Mouse (Mus musculus): ENCODE results near the gene Pum2. TPM values are rescaled to one million over a fixed set of nuclear protein-coding genes. Genes with fewer than 3 reads are reported as not detected.

The Pum2 gene
- polyA plus RNA-seq, 1 experiment from 2014 or later, result 39.7 TPM

DNA sequence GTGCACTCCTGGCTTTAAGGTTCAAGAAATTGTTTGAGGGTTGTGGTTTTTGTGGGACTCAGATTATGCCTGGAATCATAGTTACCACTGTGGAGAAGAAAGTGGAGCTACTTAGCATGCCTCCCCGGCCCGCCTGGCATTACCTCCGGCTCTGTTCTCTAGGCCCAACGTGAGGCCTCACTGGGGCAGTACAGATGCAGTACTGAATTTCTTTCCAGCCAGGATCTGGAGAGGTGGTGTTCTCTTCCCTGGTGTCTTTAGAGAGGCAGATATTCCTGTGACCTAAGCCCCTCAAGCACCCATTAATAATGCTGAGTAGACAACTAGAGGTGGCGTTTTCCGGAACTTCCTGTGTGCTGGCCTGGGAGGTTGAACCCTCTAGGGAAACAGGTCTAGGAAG lies 99.4 kb downstream of the Pum2 start:
- peaks cover 7 to 13% of the 10 kb centered on the region in 2 experiments; a peak in 3 of 4 replicates for H3K4me1 ChIP-seq (ENCODE audit: control insufficient read depth in 2 of 2, insufficient read depth in 2 of 2, low read length in 2 of 2)
- H3K9ac ChIP-seq (ENCODE audit: low read length), result peak overlapping the region; percentile 84; the same call in 1 of the 2 replicates
- no peaks in the 10 kb centered on the region for H3K9me3 ChIP-seq (ENCODE audit: control insufficient read depth, low read length)
- peak overlapping the region; percentile 67 to 78 for H3K4me3 ChIP-seq (ENCODE audit: control insufficient read depth in 1 of 2, insufficient read depth in 1 of 2, low read depth in 1 of 2, low read length in 2 of 2)
- no peak for ATAC-seq (ENCODE audit: insufficient number of reproducible peaks, insufficient read depth, low FRiP score, low read depth)
- WGBS, result 53% methylated on average over 6 of the region's 6 CpGs
- H3K4me2 ChIP-seq (ENCODE audit: low read length), result peak overlapping the region; percentile 92
- H3K36me3 ChIP-seq (ENCODE audit: control insufficient read depth, insufficient read depth, low read length), result no peaks in the 10 kb centered on the region
- H3K27me3 ChIP-seq (ENCODE audit: control insufficient read depth, insufficient read depth, low read length), result no peaks in the 10 kb centered on the region
- peak overlapping the region in 1 of 2 experiments; percentile 67; a peak in 1 of 4 replicates for H3K27ac ChIP-seq (replicated peaks in 1 of 2; ENCODE audit: control insufficient read depth in 1 of 2, insufficient read depth in 1 of 2, low read depth in 2 of 2, low read length in 2 of 2)

DNA sequence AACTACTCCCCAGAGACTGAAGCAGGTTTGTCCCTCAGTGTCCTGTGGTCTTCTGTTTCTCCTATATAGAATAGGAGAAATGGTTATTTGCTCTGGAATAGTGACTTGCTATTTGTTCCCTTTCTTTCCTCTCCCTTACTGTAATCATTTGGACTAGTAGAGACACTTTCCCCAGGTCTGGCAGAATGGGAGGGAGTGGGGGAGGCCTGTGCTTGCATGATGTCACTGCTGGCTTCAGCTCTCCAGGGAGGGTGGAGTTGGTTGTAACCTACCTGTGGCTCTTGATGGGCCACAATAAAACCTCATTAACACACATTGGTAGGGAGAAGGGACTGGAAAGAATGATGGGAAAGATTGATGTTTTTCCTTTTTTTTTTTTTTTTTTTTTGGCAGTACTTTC lies 100.2 kb downstream of the Pum2 start:
- H3K4me1 ChIP-seq (ENCODE audit: control insufficient read depth in 2 of 2, insufficient read depth in 2 of 2, low read length in 2 of 2), result peaks cover 7 to 13% of the 10 kb centered on the region in 2 experiments; a peak in 3 of 4 replicates
- no peaks in the 10 kb centered on the region for H3K27me3 ChIP-seq (ENCODE audit: control insufficient read depth, insufficient read depth, low read length)
- H3K9me3 ChIP-seq (ENCODE audit: control insufficient read depth, low read length), result no peaks in the 10 kb centered on the region
- H3K4me3 ChIP-seq (ENCODE audit: control insufficient read depth in 1 of 2, insufficient read depth in 1 of 2, low read depth in 1 of 2, low read length in 2 of 2), result no peak overlapping the region
- no peaks in the 10 kb centered on the region for H3K36me3 ChIP-seq (ENCODE audit: control insufficient read depth, insufficient read depth, low read length)
- no peak overlapping the region for H3K27ac ChIP-seq (replicated peaks in 1 of 2; ENCODE audit: control insufficient read depth in 1 of 2, insufficient read depth in 1 of 2, low read depth in 2 of 2, low read length in 2 of 2)
- no peak overlapping the region for H3K9ac ChIP-seq (ENCODE audit: low read length)
- ATAC-seq (ENCODE audit: insufficient number of reproducible peaks, insufficient read depth, low FRiP score, low read depth), result no peak
- H3K4me2 ChIP-seq (ENCODE audit: low read length), result no peak overlapping the region

DNA sequence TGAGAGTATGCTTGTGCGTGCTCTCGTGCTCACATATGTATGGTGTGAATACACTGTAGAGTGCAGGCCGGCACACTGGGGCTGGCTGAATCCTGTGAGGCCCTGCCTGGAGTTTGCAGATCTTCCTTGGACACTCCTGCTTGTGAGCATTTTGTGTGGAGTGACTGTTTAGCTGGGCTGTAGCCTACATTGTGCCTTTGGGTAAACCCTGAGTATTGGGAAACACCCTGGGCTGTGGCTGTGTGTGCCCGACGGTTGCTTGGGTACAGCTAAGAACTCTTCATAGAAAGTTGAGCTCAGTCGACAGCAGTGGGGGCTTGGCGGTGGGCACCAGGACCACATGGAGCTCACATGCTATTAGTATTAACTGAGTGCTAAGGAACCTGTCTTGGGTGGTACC lies 102.3 kb downstream of the Pum2 start:
- WGBS, result 89% methylated on average over 7 of the region's 7 CpGs
- H3K27ac ChIP-seq (replicated peaks in 1 of 2; ENCODE audit: control insufficient read depth in 1 of 2, insufficient read depth in 1 of 2, low read depth in 2 of 2, low read length in 2 of 2), result no peak overlapping the region
- H3K4me2 ChIP-seq (ENCODE audit: low read length), result no peak overlapping the region
- H3K9me3 ChIP-seq (ENCODE audit: control insufficient read depth, low read length), result no peaks in the 10 kb centered on the region
- ATAC-seq (ENCODE audit: insufficient number of reproducible peaks, insufficient read depth, low FRiP score, low read depth), result no peak
- no peak overlapping the region for H3K9ac ChIP-seq (ENCODE audit: low read length)
- peaks cover 8 to 15% of the 10 kb centered on the region in 2 experiments; a peak in 3 of 4 replicates for H3K4me1 ChIP-seq (ENCODE audit: control insufficient read depth in 2 of 2, insufficient read depth in 2 of 2, low read length in 2 of 2)
- H3K4me3 ChIP-seq (ENCODE audit: control insufficient read depth in 1 of 2, insufficient read depth in 1 of 2, low read depth in 1 of 2, low read length in 2 of 2), result no peak overlapping the region
- no peaks in the 10 kb centered on the region for H3K27me3 ChIP-seq (ENCODE audit: control insufficient read depth, insufficient read depth, low read length)
- no peaks in the 10 kb centered on the region for H3K36me3 ChIP-seq (ENCODE audit: control insufficient read depth, insufficient read depth, low read length)

DNA sequence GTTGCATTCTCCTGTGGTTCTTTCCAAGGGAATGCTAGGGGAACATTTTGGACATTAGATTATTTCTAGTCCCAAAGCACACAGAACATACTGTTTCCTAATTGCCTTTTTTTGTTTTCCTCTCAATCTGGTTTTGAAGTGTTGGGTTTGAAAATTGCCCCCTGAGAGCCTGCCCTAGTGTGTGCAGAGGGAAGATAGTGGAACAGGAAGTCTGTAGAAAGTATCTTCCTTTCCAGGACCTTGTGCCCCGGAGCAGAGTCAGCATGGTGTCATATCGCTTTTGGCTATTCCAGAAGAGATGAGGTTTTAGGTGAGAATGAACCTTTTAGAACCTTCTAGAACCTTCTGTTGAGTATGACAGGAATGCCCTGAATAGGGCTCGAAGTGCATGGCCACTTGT lies 102.8 kb downstream of the Pum2 start:
- ATAC-seq (ENCODE audit: insufficient number of reproducible peaks, insufficient read depth, low FRiP score, low read depth), result no peak
- no peak overlapping the region for H3K27ac ChIP-seq (replicated peaks in 1 of 2; ENCODE audit: control insufficient read depth in 1 of 2, insufficient read depth in 1 of 2, low read depth in 2 of 2, low read length in 2 of 2)
- no peak overlapping the region for H3K9ac ChIP-seq (ENCODE audit: low read length)
- H3K4me3 ChIP-seq (ENCODE audit: control insufficient read depth in 1 of 2, insufficient read depth in 1 of 2, low read depth in 1 of 2, low read length in 2 of 2), result no peak overlapping the region
- 69% methylated on average over 3 of the region's 3 CpGs for WGBS
- no peak overlapping the region for H3K4me2 ChIP-seq (ENCODE audit: low read length)
- no peaks in the 10 kb centered on the region for H3K27me3 ChIP-seq (ENCODE audit: control insufficient read depth, insufficient read depth, low read length)
- no peaks in the 10 kb centered on the region for H3K36me3 ChIP-seq (ENCODE audit: control insufficient read depth, insufficient read depth, low read length)
- H3K9me3 ChIP-seq (ENCODE audit: control insufficient read depth, low read length), result no peaks in the 10 kb centered on the region
- H3K4me1 ChIP-seq (ENCODE audit: control insufficient read depth in 2 of 2, insufficient read depth in 2 of 2, low read length in 2 of 2), result peaks cover 13 to 19% of the 10 kb centered on the region in 2 experiments

DNA sequence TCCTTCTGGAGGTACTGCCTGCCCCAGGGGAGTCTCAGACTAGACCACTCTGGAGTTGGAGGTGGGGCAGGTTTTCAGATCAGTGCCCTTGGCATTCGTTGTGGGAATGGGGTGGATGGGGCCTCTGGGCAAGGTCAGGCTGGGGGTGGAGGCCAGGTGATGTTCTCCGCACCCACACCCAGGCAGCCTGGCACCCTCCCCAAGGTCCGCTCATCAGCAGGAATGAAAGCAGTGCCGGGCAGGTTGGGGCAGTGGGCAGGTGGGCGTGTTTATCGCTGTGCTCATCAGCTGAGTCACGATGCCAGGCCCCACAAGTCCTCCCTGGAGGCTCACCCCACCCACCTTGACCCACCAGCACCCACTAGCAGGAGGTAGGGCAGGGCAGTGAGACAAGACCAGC lies 104.2 kb downstream of the Pum2 start:
- no peak overlapping the region for H3K27ac ChIP-seq (replicated peaks in 1 of 2; ENCODE audit: control insufficient read depth in 1 of 2, insufficient read depth in 1 of 2, low read depth in 2 of 2, low read length in 2 of 2)
- no peak overlapping the region for H3K9ac ChIP-seq (ENCODE audit: low read length)
- H3K4me1 ChIP-seq (ENCODE audit: control insufficient read depth in 2 of 2, insufficient read depth in 2 of 2, low read length in 2 of 2), result peaks cover 11 to 24% of the 10 kb centered on the region in 2 experiments
- H3K27me3 ChIP-seq (ENCODE audit: control insufficient read depth, insufficient read depth, low read length), result no peaks in the 10 kb centered on the region
- no peaks in the 10 kb centered on the region for H3K9me3 ChIP-seq (ENCODE audit: control insufficient read depth, low read length)
- H3K4me3 ChIP-seq (ENCODE audit: control insufficient read depth in 1 of 2, insufficient read depth in 1 of 2, low read depth in 1 of 2, low read length in 2 of 2), result no peak overlapping the region
- no peaks in the 10 kb centered on the region for H3K36me3 ChIP-seq (ENCODE audit: control insufficient read depth, insufficient read depth, low read length)
- no peak for ATAC-seq (ENCODE audit: insufficient number of reproducible peaks, insufficient read depth, low FRiP score, low read depth)
- no peak overlapping the region for H3K4me2 ChIP-seq (ENCODE audit: low read length)
- WGBS, result 88% methylated on average over 7 of the region's 7 CpGs

DNA sequence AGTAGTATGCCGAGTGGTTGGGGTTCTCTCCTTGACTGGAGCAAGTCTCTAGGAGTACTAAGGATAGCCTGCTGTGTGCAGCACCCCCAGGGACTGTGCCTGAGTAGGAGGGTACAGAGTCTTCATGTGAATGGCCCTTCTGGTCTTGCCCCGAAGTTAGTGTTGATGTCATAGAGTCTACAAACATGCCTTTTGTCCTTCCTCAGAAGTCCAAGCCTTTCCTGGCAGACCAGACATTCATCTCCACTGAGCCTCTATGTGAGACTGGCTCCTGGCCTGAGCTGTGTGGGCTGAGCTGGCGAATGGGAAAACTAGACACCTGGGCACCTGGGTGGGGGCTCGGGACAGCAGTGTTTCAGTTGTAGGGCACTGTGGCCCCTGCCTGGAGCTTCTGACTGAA lies 105.9 kb downstream of the Pum2 start:
- Histone ChIP-seq H3K9ac (ENCODE audit: low read length) (no peak overlapping the region), H3K4me1 (ENCODE audit: control insufficient read depth in 2 of 2, insufficient read depth in 2 of 2, low read length in 2 of 2) (peaks cover 6 to 14% of the 10 kb centered on the region in 2 experiments), H3K27ac (replicated peaks in 1 of 2; ENCODE audit: control insufficient read depth in 1 of 2, insufficient read depth in 1 of 2, low read depth in 2 of 2, low read length in 2 of 2) (no peak overlapping the region), H3K4me2 (ENCODE audit: low read length) (no peak overlapping the region), H3K9me3 (ENCODE audit: control insufficient read depth, low read length) (no peaks in the 10 kb centered on the region), H3K36me3 (ENCODE audit: control insufficient read depth, insufficient read depth, low read length) (no peaks in the 10 kb centered on the region), H3K4me3 (ENCODE audit: control insufficient read depth in 1 of 2, insufficient read depth in 1 of 2, low read depth in 1 of 2, low read length in 2 of 2) (no peak overlapping the region), H3K27me3 (ENCODE audit: control insufficient read depth, insufficient read depth, low read length) (no peaks in the 10 kb centered on the region)
- WGBS, result 72% methylated on average over 4 of the region's 4 CpGs
- no peak for ATAC-seq (ENCODE audit: insufficient number of reproducible peaks, insufficient read depth, low FRiP score, low read depth)

DNA sequence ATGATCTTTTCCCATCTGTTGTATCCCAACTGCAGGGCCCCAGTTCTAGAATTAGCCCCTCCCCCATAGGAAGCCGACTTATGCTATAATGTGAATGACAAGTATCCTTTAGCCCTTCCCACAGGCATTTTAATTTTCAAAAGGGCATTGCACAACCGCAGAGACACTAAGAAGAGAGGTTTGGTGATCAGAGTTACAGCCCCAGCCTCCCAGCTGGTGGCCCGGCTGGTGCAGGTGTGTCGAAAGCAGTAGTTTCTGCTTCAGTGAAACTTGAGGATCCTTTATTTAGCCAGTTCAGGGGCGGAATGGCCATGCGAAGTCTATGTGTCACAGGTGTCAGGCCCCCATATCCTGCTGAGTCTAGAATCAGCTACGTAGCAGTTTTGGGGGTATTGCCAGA lies 107.2 kb downstream of the Pum2 start:
- Histone ChIP-seq H3K36me3 (ENCODE audit: control insufficient read depth, insufficient read depth, low read length) (no peaks in the 10 kb centered on the region), H3K27ac (replicated peaks in 1 of 2; ENCODE audit: control insufficient read depth in 1 of 2, insufficient read depth in 1 of 2, low read depth in 2 of 2, low read length in 2 of 2) (no peak overlapping the region), H3K4me2 (ENCODE audit: low read length) (no peak overlapping the region), H3K9me3 (ENCODE audit: control insufficient read depth, low read length) (no peaks in the 10 kb centered on the region), H3K27me3 (ENCODE audit: control insufficient read depth, insufficient read depth, low read length) (no peaks in the 10 kb centered on the region), H3K4me1 (ENCODE audit: control insufficient read depth in 2 of 2, insufficient read depth in 2 of 2, low read length in 2 of 2) (peaks cover 9 to 22% of the 10 kb centered on the region in 2 experiments), H3K9ac (ENCODE audit: low read length) (no peak overlapping the region), H3K4me3 (ENCODE audit: control insufficient read depth in 1 of 2, insufficient read depth in 1 of 2, low read depth in 1 of 2, low read length in 2 of 2) (no peak overlapping the region)
- no peak for ATAC-seq (ENCODE audit: insufficient number of reproducible peaks, insufficient read depth, low FRiP score, low read depth)
- WGBS, result 83% methylated on average over 7 of the region's 7 CpGs

DNA sequence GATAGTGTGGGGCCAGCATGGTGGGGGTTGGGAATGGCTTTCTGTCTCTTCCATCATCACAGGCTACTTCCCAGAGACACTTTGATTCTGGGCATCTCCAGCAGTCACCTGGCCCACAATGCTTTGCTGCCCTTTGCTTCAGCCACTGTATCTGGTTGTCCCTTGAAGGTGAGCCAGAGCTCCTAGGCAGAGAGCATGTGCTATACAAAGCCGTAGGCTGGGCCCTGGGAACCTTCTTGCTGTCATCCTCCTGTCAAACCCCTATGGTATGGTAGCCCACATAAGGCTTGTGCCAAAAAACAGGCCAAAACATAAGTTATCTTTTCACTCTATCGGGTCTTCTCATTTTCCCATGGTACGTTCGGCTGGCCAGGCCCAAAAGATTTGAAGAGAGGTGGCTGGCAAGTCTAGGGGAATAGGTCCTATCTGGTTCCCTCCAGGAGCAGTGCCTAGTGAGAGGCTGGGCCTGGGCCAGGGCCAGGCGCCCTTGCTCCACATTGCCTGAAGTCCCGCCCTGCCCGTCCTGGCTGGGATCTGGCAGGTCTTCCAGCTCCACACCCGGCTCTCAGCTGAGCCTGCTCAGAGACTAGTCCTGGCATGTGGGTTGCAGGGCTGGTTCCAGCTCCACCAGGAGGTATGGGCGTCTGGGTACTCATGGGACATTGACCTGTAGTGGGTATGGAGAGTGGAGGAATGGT lies 107.9 kb downstream of the Pum2 start:
- Histone ChIP-seq H3K4me3 (ENCODE audit: control insufficient read depth in 1 of 2, insufficient read depth in 1 of 2, low read depth in 1 of 2, low read length in 2 of 2) (no peak overlapping the region), H3K9me3 (ENCODE audit: control insufficient read depth, low read length) (no peaks in the 10 kb centered on the region), H3K27me3 (ENCODE audit: control insufficient read depth, insufficient read depth, low read length) (no peaks in the 10 kb centered on the region), H3K9ac (ENCODE audit: low read length) (no peak overlapping the region), H3K4me1 (ENCODE audit: control insufficient read depth in 2 of 2, insufficient read depth in 2 of 2, low read length in 2 of 2) (peaks cover 9 to 22% of the 10 kb centered on the region in 2 experiments), H3K4me2 (ENCODE audit: low read length) (no peak overlapping the region), H3K27ac (replicated peaks in 1 of 2; ENCODE audit: control insufficient read depth in 1 of 2, insufficient read depth in 1 of 2, low read depth in 2 of 2, low read length in 2 of 2) (peak overlapping the region in 1 of 2 experiments; percentile 3; a peak in 1 of 4 replicates), H3K36me3 (ENCODE audit: control insufficient read depth, insufficient read depth, low read length) (no peaks in the 10 kb centered on the region)
- 62% methylated on average over 9 of the region's 9 CpGs for WGBS
- ATAC-seq (ENCODE audit: insufficient number of reproducible peaks, insufficient read depth, low FRiP score, low read depth), result peak; percentile 40; the same call in 1 of the 2 replicates
